Mouse (Mus musculus): ENCODE data around the gene Flvcr2.
A peak's percentile ranks its signal among the peaks of the same experiment; 100 is the strongest.

Gene Flvcr2

DNA sequence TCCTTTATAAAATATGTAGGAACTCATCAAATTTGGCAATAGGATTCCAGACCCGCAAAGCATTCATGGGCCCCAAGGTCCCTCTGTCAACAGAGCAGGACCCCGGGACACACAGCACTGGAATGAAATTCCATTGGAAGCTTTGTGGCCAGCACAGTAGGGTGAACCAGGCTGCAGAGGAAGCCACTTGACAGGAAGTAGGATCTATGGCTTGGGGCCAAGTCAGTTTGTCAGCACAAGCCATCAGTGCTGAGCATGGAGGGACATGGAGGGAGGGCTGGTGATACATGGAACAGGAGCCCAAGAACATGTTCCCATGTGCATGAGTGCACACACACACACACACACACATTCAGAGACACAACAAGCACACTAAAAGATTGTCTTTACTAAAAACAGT lies 10.1 kb upstream of the Flvcr2 start:
- no peak for DNase-seq

DNA sequence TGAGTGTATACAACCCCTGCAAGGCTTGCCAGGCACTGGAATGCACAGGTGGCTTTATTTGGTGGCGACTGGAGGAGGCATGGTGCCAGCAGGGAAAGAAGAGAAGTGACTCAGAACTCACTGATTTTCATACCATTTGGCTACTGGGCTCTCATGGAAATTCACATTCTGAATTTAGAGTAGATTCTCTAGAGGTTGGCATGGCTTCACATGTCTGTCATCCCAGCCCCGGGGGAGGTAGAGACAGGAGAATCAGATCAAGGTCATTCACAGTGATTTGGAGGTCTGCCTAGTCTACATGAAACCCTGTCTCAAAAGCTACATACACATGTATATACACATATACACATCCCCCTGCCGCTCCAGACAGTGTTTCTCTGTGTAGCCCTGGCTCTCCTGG lies 9.4 kb upstream of the Flvcr2 start:
- no peak for DNase-seq

DNA sequence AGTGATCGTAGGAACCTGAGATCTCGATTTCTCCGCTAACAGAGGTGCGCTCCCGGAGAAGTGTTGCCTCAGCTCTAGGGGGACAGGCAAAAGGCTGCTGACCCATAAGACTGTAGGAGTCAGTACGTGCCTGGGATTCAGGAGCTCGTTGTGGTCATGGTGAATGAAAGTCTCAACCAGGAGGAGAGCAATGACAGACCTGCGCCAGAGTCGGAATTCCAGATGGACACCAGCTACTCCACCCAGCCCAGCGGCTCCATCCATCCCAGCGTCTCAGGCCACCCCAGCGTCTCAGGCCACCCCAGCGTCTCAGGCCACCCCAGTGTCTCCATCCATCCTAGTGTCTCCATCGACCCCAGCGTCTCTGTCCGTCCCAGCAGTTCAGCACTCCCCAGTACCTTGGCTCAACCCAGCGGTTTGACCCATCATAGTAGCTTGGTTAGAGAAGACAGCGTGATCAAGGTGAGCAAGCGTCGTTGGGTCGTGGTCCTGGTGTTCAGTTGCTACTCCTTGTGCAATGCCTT lies 419 bp downstream of the Flvcr2 start:
- DNase-seq, result peak in 1 of 2 experiments; percentile 10

DNA sequence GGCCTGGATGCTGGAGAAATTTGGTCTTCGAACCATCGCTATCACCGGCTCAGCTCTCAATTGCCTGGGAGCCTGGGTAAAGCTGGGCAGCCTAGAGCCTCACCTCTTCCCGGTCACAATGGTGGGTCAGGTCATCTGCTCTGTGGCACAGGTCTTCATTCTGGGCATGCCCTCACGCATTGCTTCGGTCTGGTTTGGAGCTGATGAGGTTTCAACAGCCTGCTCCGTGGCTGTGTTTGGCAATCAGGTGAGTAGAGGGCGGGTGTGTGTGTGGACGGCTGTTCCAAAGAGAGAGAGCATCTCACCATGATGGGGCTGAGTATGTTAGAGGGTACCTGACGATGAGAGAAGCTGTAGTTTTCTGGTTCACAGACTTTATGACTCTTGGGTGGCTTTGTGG lies 1.0 kb downstream of the Flvcr2 start:
- no peak for DNase-seq

DNA sequence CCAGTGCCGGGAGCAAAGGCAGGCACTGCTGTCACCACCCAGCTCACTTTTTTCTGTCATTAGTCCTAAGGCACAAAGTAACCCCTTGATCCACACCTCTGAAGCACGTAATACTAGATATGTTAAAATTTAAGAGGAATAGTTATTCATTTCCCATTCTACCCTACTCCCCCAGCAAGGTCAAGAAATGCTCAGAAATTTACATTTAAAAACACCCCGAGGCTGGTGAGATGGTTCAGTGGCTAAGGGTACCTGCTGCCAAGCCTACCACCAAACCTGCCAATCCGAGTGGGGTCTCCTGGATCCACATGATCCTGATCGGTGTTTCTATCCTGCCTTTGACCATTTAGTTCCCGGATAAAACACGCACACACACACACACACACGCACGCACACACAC lies 3.5 kb downstream of the Flvcr2 start:
- DNase-seq, result no peak

DNA sequence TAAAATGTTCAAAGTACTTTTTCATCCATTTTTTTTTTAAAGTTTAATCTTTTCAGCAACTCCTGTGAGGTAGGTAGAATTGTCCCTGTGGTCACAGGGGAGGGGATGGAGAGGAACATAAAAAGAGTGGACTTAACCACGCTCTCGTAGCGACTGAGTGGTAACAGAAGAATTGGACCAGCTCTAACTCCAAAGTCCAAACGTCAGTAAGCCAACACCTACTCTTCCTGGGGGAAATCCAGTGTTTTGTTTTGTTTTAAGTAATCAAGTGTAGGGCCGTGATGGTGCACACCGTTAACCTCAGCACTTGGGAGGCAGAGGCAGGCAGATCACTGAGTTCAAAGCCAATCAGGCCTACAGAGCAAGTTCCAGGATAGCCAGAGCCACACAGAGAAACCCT lies 5.8 kb downstream of the Flvcr2 start:
- no peak for DNase-seq

DNA sequence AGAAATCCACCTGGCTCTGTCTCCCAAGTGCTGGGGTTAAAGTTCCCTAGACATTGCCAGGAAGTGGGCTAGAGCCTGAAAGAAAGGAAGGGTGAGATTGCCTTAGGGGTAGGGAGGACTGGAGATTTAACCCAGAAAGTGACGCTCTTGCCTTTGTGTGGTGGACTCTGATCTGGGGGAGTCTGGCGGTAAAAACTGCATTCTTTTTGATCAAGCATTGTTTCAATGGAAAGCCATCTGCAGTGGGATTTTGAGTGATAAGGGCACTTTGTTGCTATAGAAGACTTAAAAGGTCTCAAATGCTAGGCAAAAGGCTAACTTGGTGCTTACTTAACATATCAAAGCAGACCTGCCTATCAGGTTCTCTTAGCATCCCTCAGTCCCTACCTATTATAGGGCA lies 6.9 kb downstream of the Flvcr2 start:
- no peak for DNase-seq

DNA sequence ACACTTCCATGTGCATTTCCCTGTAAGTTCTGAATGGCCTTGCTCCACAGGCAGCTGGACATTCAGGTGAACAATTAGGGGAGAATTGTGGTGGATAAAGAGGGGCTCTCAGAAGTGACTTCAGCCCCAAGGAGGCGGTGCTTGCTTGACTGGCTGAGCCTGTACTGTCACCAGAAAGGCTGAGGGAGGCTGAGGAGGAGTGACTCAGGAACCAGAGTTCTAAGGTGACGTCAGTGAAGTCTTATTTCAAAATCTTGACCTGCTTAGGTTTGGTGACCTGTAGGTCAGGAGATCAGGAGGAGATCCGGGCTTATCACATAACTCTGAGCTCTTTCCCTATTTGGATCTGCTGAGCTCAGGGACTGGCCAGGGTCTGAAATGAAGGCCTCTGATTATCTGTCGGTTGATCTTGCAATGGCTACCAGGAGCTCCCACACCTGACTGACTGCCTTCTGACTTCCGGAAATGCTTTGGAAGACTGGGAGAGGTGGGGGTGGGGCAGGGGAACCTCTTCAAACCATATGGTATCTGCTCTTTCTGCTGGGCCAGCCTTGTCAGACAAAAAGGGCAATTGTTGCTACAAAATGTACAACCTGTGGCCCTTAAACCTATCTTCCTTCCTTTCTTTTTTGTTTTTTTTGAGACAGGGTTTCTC lies 8.4 kb downstream of the Flvcr2 start:
- no peak for DNase-seq

DNA sequence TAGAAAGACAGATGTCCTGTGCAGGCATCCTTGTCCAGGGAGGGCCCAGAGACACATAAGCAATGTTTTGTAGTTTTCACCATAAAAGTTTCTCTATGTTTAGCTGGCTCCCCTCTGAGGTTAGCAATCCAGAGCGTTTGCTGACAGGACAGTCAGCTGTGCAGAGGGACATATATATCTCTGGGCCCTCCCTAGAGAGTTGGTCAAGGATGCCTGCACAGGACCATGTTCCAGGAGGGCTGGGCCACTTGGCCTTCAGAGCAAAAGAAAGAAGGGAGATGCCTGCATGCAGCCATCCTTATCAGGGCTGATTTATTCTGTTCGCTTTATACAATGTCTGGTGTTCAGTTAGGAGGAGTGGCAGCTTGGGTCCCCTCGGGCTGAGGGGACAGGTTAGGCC lies 10.1 kb downstream of the Flvcr2 start:
- no peak for DNase-seq

DNA sequence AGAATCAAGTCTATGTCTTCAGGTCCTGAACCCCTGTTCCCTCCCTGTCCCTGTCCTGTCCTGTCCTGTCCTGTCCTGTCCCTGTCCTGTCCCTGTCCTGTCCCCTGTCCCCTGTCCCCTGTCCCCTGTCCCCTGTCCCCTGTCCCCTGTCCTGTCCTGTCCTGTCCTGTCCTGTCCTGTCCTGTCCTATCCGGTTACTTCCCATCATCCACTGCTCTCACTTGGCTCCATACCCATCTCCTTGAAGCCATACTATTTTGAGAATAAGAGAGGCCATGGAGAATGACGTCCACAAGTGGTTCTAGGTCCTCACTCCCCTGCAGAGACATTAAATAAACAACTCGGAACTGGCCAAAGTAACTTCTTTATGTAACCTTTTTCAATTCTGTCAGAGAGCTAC lies 10.7 kb downstream of the Flvcr2 start:
- DNase-seq, result no peak

DNA sequence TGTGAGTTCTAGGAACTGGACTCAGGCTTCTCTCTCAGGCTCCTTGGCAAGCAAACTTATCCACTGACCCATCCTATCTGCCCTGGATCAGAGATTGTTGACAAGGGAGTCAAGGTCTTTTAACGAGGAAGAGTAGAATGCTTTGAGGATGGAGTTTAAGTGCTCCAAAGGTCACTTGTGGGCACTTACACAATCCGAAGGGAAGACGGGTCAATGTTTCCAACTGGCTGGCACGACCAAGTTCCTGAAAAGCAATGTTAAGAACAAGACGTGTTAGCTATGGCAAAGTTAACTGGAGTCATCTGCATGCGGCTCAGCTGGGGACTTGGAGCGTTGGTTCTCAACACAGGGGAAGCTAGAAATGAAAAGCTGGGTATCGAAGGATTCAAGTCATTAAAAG lies 12.4 kb downstream of the Flvcr2 start:
- DNase-seq, result no peak

DNA sequence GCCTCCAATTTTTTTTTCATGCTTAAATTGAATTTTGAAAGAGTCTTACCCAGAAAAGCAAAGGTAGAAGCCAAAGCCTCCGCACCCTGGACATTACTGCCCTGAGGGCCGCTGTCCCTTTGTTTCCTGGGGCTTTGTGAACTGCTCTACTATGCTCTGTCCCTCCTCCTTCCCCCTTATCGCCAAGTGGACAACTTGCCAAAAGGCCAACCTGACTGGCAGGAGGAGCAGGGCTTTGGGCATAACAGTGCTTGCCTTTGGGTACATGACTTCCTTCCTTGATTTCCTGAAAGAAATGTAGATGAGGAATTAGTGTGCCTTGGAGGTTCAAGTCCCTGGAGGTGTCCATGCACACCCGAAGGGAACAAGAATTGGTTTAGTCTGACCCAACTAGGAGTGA lies 15.1 kb downstream of the Flvcr2 start:
- no peak for DNase-seq

DNA sequence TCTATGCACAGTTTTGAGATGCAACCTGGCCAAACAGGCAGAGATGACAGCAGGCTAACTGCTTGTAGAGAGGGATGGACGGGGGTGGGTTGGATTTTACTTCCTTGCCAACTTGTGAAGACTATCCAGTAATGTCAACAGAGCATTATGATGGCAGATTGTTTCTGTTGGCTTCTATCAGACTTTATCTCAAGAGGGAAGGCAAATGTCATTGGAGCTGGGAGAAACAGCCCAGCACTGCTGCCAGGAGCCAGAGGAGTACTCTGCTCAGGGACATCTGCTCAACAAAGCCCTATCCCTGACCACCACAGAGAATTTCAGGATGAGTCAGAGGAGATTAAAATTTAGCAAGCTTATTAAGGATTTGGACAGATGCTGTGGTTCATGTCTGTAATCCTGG lies 18.3 kb downstream of the Flvcr2 start:
- DNase-seq, result no peak

DNA sequence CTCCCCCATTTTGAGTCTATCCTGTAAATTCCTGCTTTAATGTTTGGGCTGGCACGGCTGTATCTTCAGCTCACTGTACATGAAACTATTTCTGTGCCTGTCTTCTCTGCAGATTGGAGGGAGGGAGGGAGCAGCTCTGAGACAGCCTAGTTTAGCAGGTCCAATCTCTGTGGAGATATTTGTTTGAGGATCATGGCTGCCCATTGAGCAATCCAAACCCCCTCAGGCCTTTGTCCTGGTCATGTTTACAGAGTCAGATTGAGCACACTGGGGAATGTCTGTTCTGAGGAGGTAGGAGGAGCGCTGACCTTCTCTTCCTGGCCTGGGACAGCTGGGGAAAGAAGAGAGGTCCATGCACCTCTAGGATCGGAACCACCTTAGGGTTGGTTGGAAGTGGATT lies 19.9 kb downstream of the Flvcr2 start:
- DNase-seq, result no peak

DNA sequence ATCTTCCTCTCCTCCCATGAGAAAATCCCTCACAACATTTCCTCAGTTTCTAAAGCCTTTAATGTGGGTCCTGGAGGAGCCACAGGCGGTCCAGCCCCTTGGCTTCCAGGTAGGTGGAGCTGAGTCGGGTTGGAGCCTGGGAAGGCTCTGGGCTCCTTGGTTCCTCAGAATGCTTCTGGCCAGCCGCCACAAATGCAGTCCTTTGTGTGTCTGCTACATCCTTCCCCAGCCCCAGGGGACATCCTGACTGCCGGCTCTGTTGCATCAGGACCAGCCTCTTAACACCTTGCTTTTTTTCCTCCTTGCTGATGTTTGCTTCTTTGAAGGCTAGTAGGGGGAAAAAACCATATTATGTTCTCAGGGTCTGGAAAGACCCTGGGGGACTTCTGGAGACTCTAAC lies 21.4 kb downstream of the Flvcr2 start:
- DNase-seq, result no peak

DNA sequence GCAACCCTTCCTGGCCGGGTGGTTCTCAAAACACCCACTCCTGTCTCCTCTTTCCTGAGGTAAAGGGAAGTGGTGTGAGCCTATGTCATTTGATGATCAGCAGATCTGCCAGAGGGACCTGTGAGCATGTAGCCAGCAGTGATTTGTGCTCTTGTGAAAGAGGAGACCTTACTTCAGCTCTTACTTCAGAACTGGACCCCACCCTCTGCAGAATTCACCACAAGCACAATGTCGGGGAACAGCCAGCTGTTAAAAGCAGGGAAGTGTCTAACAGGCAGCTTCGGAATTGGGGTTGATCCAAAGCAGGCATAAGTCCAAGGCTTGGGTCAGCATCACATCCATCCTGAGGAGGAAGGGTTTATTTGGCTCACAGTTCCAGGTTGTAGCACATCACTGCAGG lies 25.0 kb downstream of the Flvcr2 start:
- DNase-seq, result no peak

DNA sequence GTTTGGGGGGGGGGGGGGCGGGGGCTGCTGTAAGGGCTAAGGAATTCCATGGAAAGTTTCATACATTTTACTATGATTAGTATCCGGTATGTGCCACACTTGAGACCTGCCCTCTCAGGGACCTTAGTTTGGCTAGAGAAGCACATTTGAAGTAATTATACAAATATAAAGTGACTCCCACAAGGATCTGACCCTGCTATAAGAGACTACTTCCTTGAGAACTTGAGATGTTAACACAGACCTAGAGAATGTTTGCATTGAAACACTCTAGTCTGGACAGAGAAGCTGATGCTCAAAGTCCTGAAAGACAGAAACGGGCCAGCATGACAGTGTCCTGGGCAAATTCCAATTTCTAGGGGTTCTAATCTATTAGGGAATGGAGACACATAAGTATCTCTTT lies 32.6 kb downstream of the Flvcr2 start:
- no peak for DNase-seq

DNA sequence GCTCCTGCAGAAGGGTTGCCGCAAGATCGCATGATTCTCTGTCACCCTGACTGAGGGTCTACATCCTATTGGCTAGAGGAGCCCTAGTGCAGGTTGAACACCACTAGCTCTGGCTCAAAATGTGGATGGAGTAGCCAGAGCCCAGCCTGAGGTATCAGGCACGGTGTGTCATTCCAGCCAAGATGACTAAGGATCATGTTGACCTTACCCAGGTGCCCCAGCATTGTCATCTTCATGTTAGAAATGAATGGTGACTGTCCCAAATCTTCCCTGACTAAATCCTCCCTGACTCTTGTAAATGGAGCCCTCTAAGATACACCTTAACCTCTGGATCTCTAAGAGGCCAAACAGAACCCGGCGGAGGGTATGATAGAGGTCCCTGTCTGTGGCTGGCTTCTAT lies 33.4 kb downstream of the Flvcr2 start:
- DNase-seq, result no peak

DNA sequence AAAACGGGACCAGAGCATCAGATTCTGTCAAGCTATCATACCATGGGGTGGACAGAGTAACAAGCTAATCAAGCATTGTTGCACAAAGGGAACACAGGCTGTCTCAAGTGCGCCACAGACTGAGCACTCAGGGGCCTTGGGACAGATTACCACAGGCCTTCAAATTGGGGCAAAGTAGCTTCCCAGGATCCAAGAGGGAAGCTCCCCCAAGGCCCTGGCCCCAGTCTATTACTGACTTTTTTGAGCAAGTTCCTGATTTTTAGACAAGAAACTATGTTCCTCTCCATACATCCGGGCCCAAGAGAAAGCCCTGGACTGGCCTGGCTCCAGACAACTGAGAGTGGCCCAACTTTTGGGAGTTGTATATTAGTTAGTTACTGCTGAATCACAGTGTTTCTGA lies 35.3 kb downstream of the Flvcr2 start:
- no peak for DNase-seq

DNA sequence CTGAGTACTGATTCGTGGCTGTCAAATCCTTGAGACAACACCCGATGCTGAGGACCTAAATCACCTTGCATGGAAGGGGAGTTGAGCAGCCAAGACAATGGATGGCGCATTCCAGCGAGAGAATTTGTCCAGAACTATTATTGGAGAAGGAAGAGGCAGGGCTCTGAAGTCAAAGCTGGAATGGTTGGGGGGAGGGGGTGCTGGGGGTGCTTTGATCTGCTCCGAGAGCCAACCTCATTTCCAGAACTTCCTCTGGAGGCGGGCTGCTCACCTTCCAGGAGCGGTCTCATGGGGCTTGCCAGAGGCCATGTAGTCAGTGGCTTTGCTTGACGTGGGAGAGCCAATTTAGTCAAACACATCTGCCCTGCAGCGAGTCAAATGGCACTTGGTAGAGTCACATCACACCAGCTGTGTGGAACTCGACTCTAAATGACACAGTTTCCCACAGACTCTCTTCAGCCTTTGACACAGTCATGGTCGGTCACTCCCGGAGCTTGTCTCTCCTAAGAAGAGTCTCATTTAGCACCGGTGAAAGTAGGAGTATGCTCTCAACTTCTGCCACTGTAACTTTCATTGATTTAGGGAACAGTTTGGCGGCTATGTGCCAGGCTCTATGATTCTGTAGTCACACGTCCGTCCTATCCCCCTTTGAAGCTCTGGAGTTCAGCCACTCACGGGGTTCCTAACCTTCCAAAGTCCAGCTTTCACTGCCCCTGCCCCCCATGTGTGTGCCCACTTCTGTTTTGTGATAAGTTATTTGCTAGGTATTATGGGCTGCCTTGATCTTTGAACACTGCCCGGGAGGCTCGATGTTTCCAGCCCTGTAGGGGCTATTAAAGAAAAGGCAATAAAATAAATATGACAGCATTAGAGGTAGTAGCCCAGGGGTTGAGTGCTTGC lies 38.8 kb downstream of the Flvcr2 start:
- DNase-seq, result no peak

DNA sequence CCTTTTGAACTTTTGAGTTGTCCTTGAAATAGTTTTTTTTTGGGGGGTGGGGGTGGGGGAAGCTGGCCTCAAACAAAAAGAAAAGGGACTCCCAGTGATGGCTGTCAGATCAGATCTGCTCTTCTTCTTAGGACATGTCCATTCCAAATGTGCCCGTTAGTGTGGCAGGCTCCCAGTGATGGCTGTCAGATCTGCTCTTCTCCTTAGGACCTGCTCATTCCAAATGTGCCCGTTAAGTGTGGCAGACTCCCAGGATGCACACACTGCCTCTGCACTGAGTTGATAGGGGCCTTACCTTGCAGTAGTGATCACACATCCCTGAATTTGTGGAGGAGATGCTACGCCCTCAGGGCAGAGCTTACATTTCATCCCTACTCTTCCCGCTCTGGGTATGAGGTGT lies 45.8 kb downstream of the Flvcr2 start:
- DNase-seq, result no peak

DNA sequence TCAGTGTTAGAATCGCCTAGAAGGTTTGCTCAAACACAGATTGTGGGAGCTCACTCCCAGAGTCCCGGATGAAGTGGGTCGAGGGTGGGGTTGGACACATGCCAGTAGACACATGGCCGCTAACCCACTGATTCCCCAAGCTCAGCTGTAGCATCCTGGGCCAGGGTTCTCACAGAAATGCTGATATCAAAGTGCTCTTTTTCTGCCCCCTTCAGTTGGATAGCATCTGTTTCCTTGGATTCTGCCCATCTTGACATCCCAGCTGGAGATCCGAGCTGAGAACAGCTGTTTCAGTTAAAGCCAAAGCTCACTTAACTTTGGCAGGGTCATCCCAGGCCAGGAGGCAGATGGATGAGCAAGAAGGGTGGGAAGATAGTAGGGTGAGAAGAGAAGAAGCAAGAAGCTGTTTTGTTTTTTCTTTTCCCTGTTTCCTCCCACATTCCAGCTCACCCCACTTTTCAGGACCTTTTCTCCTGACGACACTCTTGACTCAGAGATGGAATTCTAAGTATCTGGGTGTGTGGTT lies 46.5 kb downstream of the Flvcr2 start:
- no peak for DNase-seq

DNA sequence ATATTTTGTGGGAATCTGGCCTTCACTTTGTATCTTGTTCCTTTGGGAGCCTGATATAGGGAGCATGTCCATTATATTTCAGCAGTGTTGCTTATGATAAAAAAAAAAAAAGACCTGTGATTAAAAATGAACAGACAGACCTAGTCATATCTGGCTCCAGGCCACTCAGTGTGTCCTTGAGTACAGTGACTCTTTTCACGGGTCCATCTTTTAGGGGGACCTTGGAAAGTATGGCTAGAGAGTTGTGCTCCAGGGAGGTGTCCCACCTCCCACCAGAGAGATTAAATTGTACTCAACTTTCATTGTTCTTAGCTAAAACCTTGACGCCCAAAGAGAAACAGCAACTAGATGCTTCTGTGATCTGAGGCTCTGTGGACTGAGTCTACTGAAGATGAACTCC lies 47.8 kb downstream of the Flvcr2 start:
- DNase-seq, result no peak

DNA sequence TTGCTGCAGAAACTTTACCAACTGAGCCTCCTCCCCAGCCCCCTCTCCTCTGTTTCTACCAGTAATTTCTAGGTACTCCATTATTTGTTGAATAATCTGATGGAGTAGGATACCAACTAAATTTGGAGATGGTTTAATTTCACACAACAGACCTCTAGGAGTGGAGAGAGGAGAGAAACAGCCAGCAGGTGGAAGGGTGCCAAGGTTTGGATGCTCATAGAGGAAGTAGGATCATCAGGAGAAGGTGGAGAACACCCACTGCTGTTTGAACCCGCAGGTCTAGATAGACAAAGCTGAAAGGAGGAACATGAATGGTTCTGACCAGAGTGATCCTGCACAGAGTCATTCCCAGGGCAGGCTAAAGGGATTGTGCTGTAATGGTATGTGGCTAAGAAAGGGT lies 49.2 kb downstream of the Flvcr2 start:
- no peak for DNase-seq

Data from thymus, adult 18-20 months (tissue).